Mouse (Mus musculus) ES-Bruce4 (cell line): ENCODE measurements around the gene Ranbp9.

Source experiments
- CTCF ChIP-seq: IDR thresholded peaks from one replicate; pipeline ENCODE4 v1.8.1; 2011; ENCODE audit warnings: low read depth, low read length
- POLR2A ChIP-seq: IDR thresholded peaks from one replicate; pipeline ENCODE4 v1.8.1; 2011; ENCODE audit warnings: low read length; ENCODE audit not compliant: insufficient read depth

DNA sequence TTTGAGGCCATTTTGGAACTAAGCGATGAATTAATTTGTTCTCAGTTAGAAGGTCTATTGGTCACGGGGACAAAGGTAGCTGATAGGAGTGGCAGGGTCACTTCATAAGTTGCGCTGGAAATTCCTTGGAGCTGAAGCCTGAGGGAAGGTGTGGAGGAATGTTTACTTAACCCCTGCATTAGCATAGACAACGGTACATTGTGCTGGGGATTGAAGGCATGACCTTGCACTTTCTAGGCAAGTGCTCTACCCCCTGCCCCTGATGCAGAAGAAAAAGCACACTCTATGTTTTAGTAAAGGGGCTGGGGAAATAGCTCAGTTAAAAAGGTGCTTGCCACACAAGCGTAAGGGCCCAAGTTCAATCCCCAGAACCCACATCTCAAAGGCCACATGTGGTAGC lies 45.2 kb upstream of the Ranbp9 start:
- TF ChIP-seq POLR2A (no peak), CTCF (no peak)
